Comparison of ENCODE assay signal across 8 mouse cellular contexts in genomic region chr10:127121066-127121477, GRCm38 (mm10). TPM values are rescaled to one million over a fixed set of nuclear protein-coding genes. Genes with fewer than 3 reads are reported as not detected.
A peak's percentile ranks its signal among the peaks of the same experiment; 100 is the strongest.
DNase-seq lines count a peak whose midpoint lies in the region; ATAC-seq lines count a peak whose summit lies in the region.

Gene Os9, minus strand, starts transcription at chr10:127121131.

- H3K9me3 ChIP-seq in hindbrain, embryonic 16.5 days (ENCODE audit: control insufficient read depth, low read length), result no peaks in the 10 kb centered on the region

- H3K36me3 ChIP-seq in hindbrain, embryonic 16.5 days (ENCODE audit: control insufficient read depth, insufficient read depth, low read length), result peaks cover 17% of the 10 kb centered on the region
- peaks cover 30% of the 10 kb centered on the region for H3K36me3 ChIP-seq in macrophage (ENCODE audit: inconsistent target)

- 0% methylated on average over 19 of the region's 19 CpGs for WGBS in hindbrain, embryonic 16.5 days
- 0% methylated on average over 19 of the region's 19 CpGs for WGBS in macrophage (ENCODE audit: missing documents)

- H3K4me1 ChIP-seq in hindbrain, embryonic 16.5 days (ENCODE audit: control insufficient read depth, insufficient read depth, low read depth, low read length), result peaks cover 18% of the 10 kb centered on the region

- peaks cover 14% of the 10 kb centered on the region for H3K79me2 ChIP-seq in macrophage (ENCODE audit: inconsistent target)

- DNase-seq in WW6 (ENCODE audit: low read depth, low spot score), result peak; percentile 97
- peak; percentile 86 to 95 for DNase-seq in cerebellum, postnatal 4 days (ENCODE audit: low spot score in 2 of 2)
- peak; percentile 97 for DNase-seq in gastrocnemius, adult 18-20 months (ENCODE audit: low spot score)
- DNase-seq in left cerebral cortex, adult 18-20 months (ENCODE audit: low spot score in 2 of 2), result peak; percentile 92 to 96
- DNase-seq in right cerebral cortex, adult 18-20 months, result peak; percentile 98
- DNase-seq in urinary bladder, postnatal 10 days (ENCODE audit: low spot score), result peak; percentile 89

- ATAC-seq in hindbrain, embryonic 16.5 days, result peak; percentile 96

- peak within 1 kb of the TSS; percentile 96 for H3K4me2 ChIP-seq in hindbrain, embryonic 16.5 days (ENCODE audit: low read length)

- peak within 1 kb of the TSS; percentile 81 for H3K4me3 ChIP-seq in hindbrain, embryonic 16.5 days (ENCODE audit: low read length)
- peak within 1 kb of the TSS; percentile 100 for H3K4me3 ChIP-seq in macrophage (ENCODE audit: inconsistent target)

- no peaks in the 10 kb centered on the region for H3K27me3 ChIP-seq in hindbrain, embryonic 16.5 days (replicated peaks; ENCODE audit: control insufficient read depth, insufficient read depth, low read length)

- H3K27ac ChIP-seq in hindbrain, embryonic 16.5 days (ENCODE audit: low read depth, low read length), result peak within 1 kb of the TSS; percentile 66
- H3K27ac ChIP-seq in macrophage, result peak within 1 kb of the TSS; percentile 59

- peak within 1 kb of the TSS; percentile 81 for H3K9ac ChIP-seq in hindbrain, embryonic 16.5 days (ENCODE audit: low read depth, low read length)

RNA-seq across cellular contexts. Expression of gene Os9, which starts in this region (rescaled TPM):
- total RNA-seq in gastrocnemius, adult 18-20 months (2021), result 10 to 100 TPM; 11.3 to 13.5 TPM
- 135 and 138 TPM in 2 replicates for polyA plus RNA-seq in hindbrain, embryonic 16.5 days (2015; fragmentation: Nextera tagmentation; extraction: Ambion mirVana)
- 100 to 1,000 TPM; 116 to 118 TPM for total RNA-seq in left cerebral cortex, adult 18-20 months (2021)
- total RNA-seq in macrophage (2018; cell fraction: chromatin; rRNA removed), result 10 to 100 TPM; 17.3 to 74.5 (median 54.7) TPM
- 100 to 1,000 TPM; 126 to 231 (median 174) TPM for total RNA-seq in macrophage (2018; cell fraction: cytosol; rRNA removed)
- 100 to 1,000 TPM in 25 of 26 experiments, 10 to 100 TPM in 1; 63.6 to 321 (median 251) TPM for total RNA-seq in macrophage (2018; cell fraction: nucleus; rRNA removed)
- polyA plus RNA-seq in macrophage (2018), result 173 to 355 TPM (median 215 TPM) in 3 replicates

Comparison
In these comparisons a context has a peak if more than half of its experiments do, and no peak if none do; other contexts are left out.
1. Peak in every context shown above with its lines: DNase-seq, ATAC-seq, H3K4me3 ChIP-seq and H3K27ac ChIP-seq.
2. RNA of gene Os9 (total RNA-seq): 116 to 118 TPM in left cerebral cortex, adult 18-20 months; 11.3 to 13.5 TPM in gastrocnemius, adult 18-20 months; every median in the first group is over 4 times any median in the second.